ENCODE assay signal across 35 mouse cellular contexts in the genomic region with DNA sequence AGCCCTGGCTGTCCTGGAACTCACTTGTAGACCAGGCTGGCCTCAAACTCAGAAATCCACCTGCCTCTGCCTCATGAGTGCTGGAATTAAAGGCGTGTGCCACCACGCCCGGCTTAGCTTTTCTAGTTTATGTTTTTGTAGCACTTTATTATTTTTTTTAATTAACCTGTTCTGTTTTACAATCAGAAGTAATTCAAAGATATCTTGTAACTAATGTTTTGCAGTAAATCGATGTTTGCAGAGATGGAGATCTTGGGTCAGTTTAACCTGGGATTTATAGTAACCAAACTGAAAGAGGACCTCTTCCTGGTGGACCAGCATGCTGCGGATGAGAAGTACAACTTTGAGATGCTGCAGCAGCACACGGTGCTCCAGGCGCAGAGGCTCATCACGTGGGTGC. TPM values are rescaled to one million over a fixed set of nuclear protein-coding genes. Genes with fewer than 3 reads are reported as not detected.
"Had no signal": no experiment of that assay in that cellular context is flagged by ENCODE, and none has a peak within 500 bp of the region (broad histone marks: within the 10 kb centered on the region; RNA-seq: fewer than 3 reads in every experiment).

Gene Gm42421, plus strand, starts transcription at position 301 of the 400 bp plus-strand sequence.

- DNase-seq: heart, postnatal 10 days; heart, postnatal 14 days; heart, postnatal 36 days; heart, postnatal 4 days; kidney, adult 11 months; kidney, adult 18-20 months; kidney, adult 2 months; kidney, adult 8-10 months; kidney, adult 9 months; kidney, postnatal 10 days; kidney, postnatal 14 days; kidney, postnatal 25 days; kidney, postnatal 36 days; kidney, postnatal 4 days; layer of hippocampus, adult 9-11 months; layer of hippocampus, postnatal 36 days had no signal

- H3K4me1 ChIP-seq: heart, embryonic 13.5 days; heart, embryonic 15.5 days; hindbrain, embryonic 12.5 days; hindbrain, embryonic 15.5 days had no signal

- H3K27me3 ChIP-seq: heart, embryonic 12.5 days; heart, embryonic 13.5 days; heart, embryonic 15.5 days; hindbrain, embryonic 12.5 days; hindbrain, embryonic 13.5 days; hindbrain, embryonic 15.5 days; intestine, embryonic 15.5 days; kidney, embryonic 15.5 days had no signal

- H3K9me3 ChIP-seq: heart, embryonic 12.5 days; heart, embryonic 13.5 days; heart, embryonic 15.5 days; hindbrain, embryonic 10.5 days; hindbrain, embryonic 12.5 days; hindbrain, embryonic 13.5 days; hindbrain, embryonic 15.5 days; intestine, embryonic 15.5 days; kidney, embryonic 15.5 days had no signal

- H3K4me3 ChIP-seq: heart, embryonic 12.5 days; heart, embryonic 13.5 days; heart, embryonic 15.5 days; hindbrain, embryonic 10.5 days; hindbrain, embryonic 12.5 days; hindbrain, embryonic 13.5 days; hindbrain, embryonic 15.5 days; intestine, embryonic 15.5 days; kidney, embryonic 15.5 days; layer of hippocampus, adult 2 months; left cerebral cortex, adult 2 months had no signal

- H3K27ac ChIP-seq: heart, embryonic 13.5 days; heart, embryonic 15.5 days; hindbrain, embryonic 10.5 days; hindbrain, embryonic 12.5 days; hindbrain, embryonic 13.5 days; hindbrain, embryonic 14.5 days; hindbrain, embryonic 15.5 days; hindbrain, postnatal 0 days; intestine, embryonic 15.5 days; kidney, embryonic 15.5 days; kidney, postnatal 0 days; layer of hippocampus, adult 2 months; left cerebral cortex, adult 2 months had no signal

RNA-seq across cellular contexts. Expression of gene Gm42421, which starts in this region (rescaled TPM):
- total RNA-seq: heart, postnatal 25 days; heart, postnatal 36 days; hematopoietic stem cell, adult 5-6 weeks had no signal
- polyA plus RNA-seq: heart, embryonic 16.5 days; kidney, adult 2 months; kidney, embryonic 16.5 days; large intestine, adult 2 months had no signal
